Mouse (Mus musculus): ENCODE data around the gene Slc12a4. TPM values are rescaled to one million over a fixed set of nuclear protein-coding genes. Genes with fewer than 3 reads are reported as not detected.

Slc12a4 gene
- polyA plus RNA-seq, 1 experiment from 2014 or later = 42.8 TPM

DNA sequence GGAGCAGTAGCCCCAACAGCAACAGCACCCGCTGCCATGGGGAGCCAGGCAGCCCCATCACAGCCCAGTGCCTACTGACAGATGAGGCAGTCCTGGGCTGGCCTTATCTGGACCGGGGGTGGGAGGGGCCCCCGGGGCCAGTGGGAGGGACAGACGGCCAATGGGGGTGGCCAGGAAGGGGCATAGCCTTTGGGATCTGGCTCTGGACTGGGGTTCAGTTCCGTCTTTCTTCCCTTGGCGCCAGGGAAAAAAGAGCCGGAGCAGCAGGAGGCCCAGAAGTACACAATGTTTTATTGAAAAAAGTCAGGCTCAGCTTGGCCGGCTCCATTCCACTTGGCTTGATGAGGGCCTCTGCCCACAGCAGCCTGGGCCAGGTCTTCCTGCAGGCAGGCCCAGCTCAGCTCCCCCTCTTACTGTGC is 22.6 kb downstream of the Slc12a4 start, which contains the start of gene Lcat:
Lcat (minus strand) TSS at position 62 of the 419 bp plus-strand sequence.
- no peak within 1 kb of the TSS for H3K4me2 ChIP-seq (ENCODE audit: low read depth, low read length)
- H3K4me3 ChIP-seq (ENCODE audit: low read depth, low read length) = no peak within 1 kb of the TSS
- H3K27ac ChIP-seq (replicated peaks; ENCODE audit: low read depth, low read length) = no peak within 1 kb of the TSS
- 73% methylated on average over 6 of the region's 8 CpGs for WGBS
- no peak within 1 kb of the TSS for H3K9ac ChIP-seq (ENCODE audit: low read depth, low read length)
- DNase-seq (ENCODE audit: low spot score) (no peak), ATAC-seq (ENCODE audit: low read depth) (no peak)
- peaks cover 86% of the 10 kb centered on the region for H3K36me3 ChIP-seq (ENCODE audit: control insufficient read depth, insufficient read depth, low read length)
- 0 out of 2 replicates have a peak, but pooled peaks cover 1% of the 10 kb centered on the region for H3K4me1 ChIP-seq (ENCODE audit: control insufficient read depth, insufficient read depth, low read length)
- H3K27me3 ChIP-seq (replicated peaks; ENCODE audit: control insufficient read depth, insufficient read depth, low read length) = no peaks in the 10 kb centered on the region
- no peaks in the 10 kb centered on the region for H3K9me3 ChIP-seq (ENCODE audit: control insufficient read depth, low read length)

DNA sequence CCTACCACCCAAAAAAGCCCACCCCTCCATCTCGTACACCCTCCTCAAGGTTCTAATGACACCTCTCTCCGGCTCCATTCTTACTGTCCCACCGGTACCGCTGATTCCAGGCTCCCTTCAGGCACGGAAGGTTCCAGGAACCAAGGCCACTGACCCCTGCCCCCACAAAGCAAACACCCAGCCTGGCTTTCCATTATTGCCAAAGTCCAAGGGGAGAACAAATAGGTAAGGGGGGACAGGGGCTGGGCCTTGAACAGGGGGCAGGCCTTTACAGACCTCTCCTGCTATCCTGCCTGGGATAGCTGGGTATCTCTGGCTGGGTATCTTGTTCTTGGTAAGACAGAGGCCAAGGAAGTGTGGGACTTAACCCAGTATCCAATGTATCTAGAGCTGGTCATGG is 23.4 kb downstream of the Slc12a4 start:
- no peak overlapping the region for H3K4me2 ChIP-seq (ENCODE audit: low read depth, low read length)
- no peak for DNase-seq (ENCODE audit: low spot score)
- H3K4me3 ChIP-seq (ENCODE audit: low read depth, low read length) = no peak overlapping the region
- 95% methylated on average over 5 of the region's 5 CpGs for WGBS
- no peak for ATAC-seq (ENCODE audit: low read depth)
- peaks cover 78% of the 10 kb centered on the region for H3K36me3 ChIP-seq (ENCODE audit: control insufficient read depth, insufficient read depth, low read length)
- H3K9me3 ChIP-seq (ENCODE audit: control insufficient read depth, low read length) = no peaks in the 10 kb centered on the region
- H3K9ac ChIP-seq (ENCODE audit: low read depth, low read length) = no peak overlapping the region
- 0 out of 2 replicates have a peak, but pooled peaks cover 4% of the 10 kb centered on the region for H3K4me1 ChIP-seq (ENCODE audit: control insufficient read depth, insufficient read depth, low read length)
- no peak overlapping the region for H3K27ac ChIP-seq (replicated peaks; ENCODE audit: low read depth, low read length)
- no peaks in the 10 kb centered on the region for H3K27me3 ChIP-seq (replicated peaks; ENCODE audit: control insufficient read depth, insufficient read depth, low read length)

DNA sequence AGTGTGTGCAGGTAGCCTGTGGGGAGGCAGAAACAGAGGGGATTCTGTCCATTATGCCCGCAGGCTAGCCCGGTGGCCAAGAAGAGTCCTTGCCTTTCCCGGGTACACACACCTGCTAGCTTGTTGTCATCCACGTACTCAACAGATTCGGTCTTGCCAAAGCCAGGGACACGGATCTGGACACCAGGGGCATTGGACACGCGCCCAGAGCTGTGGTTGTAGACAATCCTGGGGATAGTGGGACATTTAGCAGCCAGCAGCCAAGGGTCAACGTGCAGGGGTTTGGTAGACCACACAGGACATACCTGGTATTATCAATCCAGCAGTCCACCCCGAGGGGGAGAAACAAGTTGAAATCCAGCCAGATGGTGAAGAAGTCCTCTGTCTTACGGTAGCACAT is 23.9 kb downstream of the Slc12a4 start:
- Histone ChIP-seq H3K9ac (ENCODE audit: low read depth, low read length) (no peak overlapping the region), H3K27me3 (replicated peaks; ENCODE audit: control insufficient read depth, insufficient read depth, low read length) (no peaks in the 10 kb centered on the region), H3K4me3 (ENCODE audit: low read depth, low read length) (no peak overlapping the region), H3K4me1 (ENCODE audit: control insufficient read depth, insufficient read depth, low read length) (0 out of 2 replicates have a peak, but pooled peaks cover 4% of the 10 kb centered on the region), H3K27ac (replicated peaks; ENCODE audit: low read depth, low read length) (no peak overlapping the region), H3K36me3 (ENCODE audit: control insufficient read depth, insufficient read depth, low read length) (peaks cover 73% of the 10 kb centered on the region), H3K9me3 (ENCODE audit: control insufficient read depth, low read length) (no peaks in the 10 kb centered on the region), H3K4me2 (ENCODE audit: low read depth, low read length) (no peak overlapping the region)
- ATAC-seq (ENCODE audit: low read depth) (no peak), DNase-seq (ENCODE audit: low spot score) (no peak)
- WGBS = 93% methylated on average over 11 of the region's 11 CpGs

DNA sequence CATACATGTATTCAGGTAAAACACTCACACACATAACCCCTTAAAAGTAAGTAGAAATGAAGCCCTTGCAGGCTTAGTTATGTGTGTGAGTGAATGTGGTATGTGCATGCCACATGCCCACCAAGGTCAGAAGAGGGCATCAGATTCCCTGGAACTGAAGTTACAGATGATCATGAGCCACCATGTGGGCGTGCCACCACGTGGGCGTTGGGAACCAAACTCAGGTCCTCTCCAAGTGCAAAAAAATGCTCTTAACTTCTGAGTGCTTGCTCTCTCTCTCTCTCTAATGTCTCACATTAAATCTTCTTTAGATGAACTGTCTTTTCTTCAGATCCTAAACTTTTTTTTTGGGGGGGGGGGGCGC is 27.6 kb downstream of the Slc12a4 start, which contains the start of gene Psmb10:
Psmb10 (minus strand) TSS at position 139 of the 364 bp plus-strand sequence.
- Histone ChIP-seq H3K27ac (replicated peaks; ENCODE audit: low read depth, low read length) (peak within 1 kb of the TSS; percentile 81), H3K9me3 (ENCODE audit: control insufficient read depth, low read length) (no peaks in the 10 kb centered on the region), H3K36me3 (ENCODE audit: control insufficient read depth, insufficient read depth, low read length) (peaks cover 36% of the 10 kb centered on the region), H3K9ac (ENCODE audit: low read depth, low read length) (peak within 1 kb of the TSS; percentile 76), H3K4me3 (ENCODE audit: low read depth, low read length) (peak within 1 kb of the TSS; percentile 76), H3K27me3 (replicated peaks; ENCODE audit: control insufficient read depth, insufficient read depth, low read length) (no peaks in the 10 kb centered on the region), H3K4me2 (ENCODE audit: low read depth, low read length) (peak within 1 kb of the TSS; percentile 94), H3K4me1 (ENCODE audit: control insufficient read depth, insufficient read depth, low read length) (peaks cover 15% of the 10 kb centered on the region)
- 32% methylated on average over 4 of the region's 4 CpGs for WGBS
- no peak for ATAC-seq (ENCODE audit: low read depth)
- peak; percentile 45 for DNase-seq (ENCODE audit: low spot score)

DNA sequence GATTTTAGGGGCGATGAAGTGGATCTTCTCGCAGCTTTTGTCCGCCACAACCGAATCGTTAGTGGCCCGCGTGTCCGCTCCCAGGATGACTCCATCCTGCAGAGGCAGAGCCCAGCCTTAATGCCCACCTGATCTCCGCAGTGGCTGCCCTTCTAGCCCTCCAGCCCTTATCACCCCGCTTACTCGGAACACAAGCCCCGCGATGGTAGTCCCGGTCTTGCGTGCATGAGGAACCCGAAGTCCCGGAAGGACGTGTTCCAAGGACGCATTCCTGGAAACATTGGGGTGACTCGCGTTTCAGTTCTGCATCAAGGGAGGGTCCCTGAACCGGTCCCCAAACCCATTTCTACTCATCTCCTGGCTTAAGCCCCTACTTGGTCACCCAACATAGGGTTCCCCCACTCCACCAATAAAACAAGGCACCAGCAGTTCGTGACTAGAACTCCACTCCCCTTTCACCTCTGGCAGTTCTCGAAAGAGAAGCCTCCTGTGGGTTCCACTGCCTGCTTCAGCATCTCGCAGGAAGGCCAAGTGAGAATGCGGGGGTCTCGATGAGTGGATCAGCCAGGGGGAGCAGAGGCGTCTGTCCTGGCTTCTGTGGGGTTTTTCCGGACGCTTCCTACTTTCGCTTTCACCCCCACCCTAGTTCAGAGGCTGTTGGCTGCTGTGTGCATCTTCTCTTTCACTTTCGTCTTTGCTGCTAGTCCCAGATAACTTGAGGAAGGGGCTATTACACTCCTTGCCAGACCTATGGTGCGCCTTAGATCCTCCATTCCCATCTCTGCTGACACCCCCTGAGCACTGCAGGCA is 28.2 kb downstream of the Slc12a4 start:
- Histone ChIP-seq H3K27ac (replicated peaks; ENCODE audit: low read depth, low read length) (peak overlapping the region; percentile 81), H3K9me3 (ENCODE audit: control insufficient read depth, low read length) (no peaks in the 10 kb centered on the region), H3K36me3 (ENCODE audit: control insufficient read depth, insufficient read depth, low read length) (peaks cover 30% of the 10 kb centered on the region), H3K4me3 (ENCODE audit: low read depth, low read length) (peak overlapping the region; percentile 76), H3K4me2 (ENCODE audit: low read depth, low read length) (peak overlapping the region; percentile 94), H3K27me3 (replicated peaks; ENCODE audit: control insufficient read depth, insufficient read depth, low read length) (no peaks in the 10 kb centered on the region), H3K9ac (ENCODE audit: low read depth, low read length) (peak overlapping the region; percentile 76), H3K4me1 (ENCODE audit: control insufficient read depth, insufficient read depth, low read length) (peaks cover 15% of the 10 kb centered on the region)
- ATAC-seq (ENCODE audit: low read depth) = peak; percentile 27; the same call in 1 of the 2 replicates
- WGBS = 2% methylated on average over 33 of the region's 33 CpGs
- DNase-seq (ENCODE audit: low spot score) = peak; percentile 31

DNA sequence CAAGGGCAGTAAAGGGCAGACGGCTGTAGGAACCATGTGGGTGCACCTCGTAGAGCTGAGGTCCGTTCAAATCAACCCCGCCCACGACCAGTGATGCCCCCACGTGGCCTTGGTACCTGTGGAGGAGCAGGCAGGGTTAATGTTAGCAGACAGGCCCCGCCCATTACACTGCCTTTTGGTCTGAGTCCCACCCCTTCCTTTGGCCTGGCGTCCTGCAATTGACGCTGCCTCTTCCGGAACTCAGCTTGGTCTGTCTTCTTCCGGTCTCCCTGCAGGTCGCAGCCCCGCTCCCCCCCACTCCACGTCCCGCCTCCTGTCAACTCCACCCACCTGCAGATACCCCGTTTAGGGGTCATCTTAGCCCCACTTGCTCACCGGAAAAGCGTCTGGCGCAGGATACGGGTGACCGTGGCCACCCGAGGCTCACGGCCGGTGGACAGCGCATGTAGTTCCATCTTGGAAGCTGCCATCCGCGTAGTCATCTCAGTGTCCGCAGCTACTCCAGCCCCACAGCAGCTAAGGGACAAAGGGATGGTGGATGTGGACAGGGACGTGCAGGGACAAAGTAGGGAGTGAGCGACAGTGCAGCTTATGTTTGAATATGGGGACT is 28.9 kb downstream of the Slc12a4 start:
- WGBS = under 1% methylated on average over 26 of the region's 30 CpGs
- Histone ChIP-seq H3K36me3 (ENCODE audit: control insufficient read depth, insufficient read depth, low read length) (peaks cover 24% of the 10 kb centered on the region; the same call in 1 of the 2 replicates), H3K27me3 (replicated peaks; ENCODE audit: control insufficient read depth, insufficient read depth, low read length) (no peaks in the 10 kb centered on the region), H3K9ac (ENCODE audit: low read depth, low read length) (peak overlapping the region; percentile 76), H3K9me3 (ENCODE audit: control insufficient read depth, low read length) (no peaks in the 10 kb centered on the region), H3K4me3 (ENCODE audit: low read depth, low read length) (peak overlapping the region; percentile 76), H3K27ac (replicated peaks; ENCODE audit: low read depth, low read length) (peak overlapping the region; percentile 81), H3K4me1 (ENCODE audit: control insufficient read depth, insufficient read depth, low read length) (peaks cover 15% of the 10 kb centered on the region), H3K4me2 (ENCODE audit: low read depth, low read length) (peak overlapping the region; percentile 94)
- peak; percentile 92 for ATAC-seq (ENCODE audit: low read depth)
- peak; percentile 96 for DNase-seq (ENCODE audit: low spot score)

DNA sequence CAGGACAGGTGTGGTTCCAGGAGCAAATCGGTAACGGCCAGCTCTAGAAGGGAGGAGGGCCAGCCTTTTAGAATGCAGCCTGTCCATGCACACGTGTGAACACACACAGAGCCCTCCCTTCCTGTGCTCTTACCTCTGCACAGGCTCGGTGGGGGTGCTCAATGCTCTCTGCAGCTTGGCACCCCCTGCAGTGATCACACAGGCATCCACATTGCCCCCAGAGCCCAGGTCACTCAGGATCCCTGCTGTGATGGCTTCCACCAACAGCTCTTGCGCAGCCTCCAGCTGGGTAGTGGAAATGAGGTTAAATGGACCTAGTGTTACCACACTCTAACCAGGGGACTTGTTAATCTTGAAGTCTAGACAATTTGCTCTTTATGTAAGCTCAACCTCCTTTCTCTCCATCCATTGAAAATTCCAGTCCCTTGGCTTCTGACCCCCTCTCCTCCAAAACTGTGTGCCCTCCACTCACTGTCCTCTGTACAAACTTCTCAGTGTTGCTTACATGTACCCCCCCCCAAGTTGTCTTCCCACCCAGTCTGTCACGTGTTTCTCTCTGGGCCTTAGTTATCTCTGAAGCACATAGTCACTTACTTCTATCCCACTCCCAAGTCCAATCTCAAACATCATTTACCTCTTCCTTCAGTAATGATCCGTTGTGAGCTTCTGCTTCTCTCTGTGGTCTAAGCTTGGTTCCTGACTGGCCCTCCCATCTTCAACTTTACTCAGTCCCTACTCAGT is 29.9 kb downstream of the Slc12a4 start:
- Histone ChIP-seq H3K36me3 (ENCODE audit: control insufficient read depth, insufficient read depth, low read length) (peaks cover 18% of the 10 kb centered on the region; the same call in 1 of the 2 replicates), H3K9ac (ENCODE audit: low read depth, low read length) (peak overlapping the region; percentile 76), H3K27ac (replicated peaks; ENCODE audit: low read depth, low read length) (no peak overlapping the region), H3K9me3 (ENCODE audit: control insufficient read depth, low read length) (no peaks in the 10 kb centered on the region), H3K4me1 (ENCODE audit: control insufficient read depth, insufficient read depth, low read length) (peaks cover 15% of the 10 kb centered on the region), H3K4me3 (ENCODE audit: low read depth, low read length) (peak overlapping the region; percentile 76), H3K27me3 (replicated peaks; ENCODE audit: control insufficient read depth, insufficient read depth, low read length) (no peaks in the 10 kb centered on the region), H3K4me2 (ENCODE audit: low read depth, low read length) (peak overlapping the region; percentile 94)
- 23% methylated on average over 7 of the region's 7 CpGs for WGBS
- DNase-seq (ENCODE audit: low spot score) (no peak), ATAC-seq (ENCODE audit: low read depth) (no peak)

DNA sequence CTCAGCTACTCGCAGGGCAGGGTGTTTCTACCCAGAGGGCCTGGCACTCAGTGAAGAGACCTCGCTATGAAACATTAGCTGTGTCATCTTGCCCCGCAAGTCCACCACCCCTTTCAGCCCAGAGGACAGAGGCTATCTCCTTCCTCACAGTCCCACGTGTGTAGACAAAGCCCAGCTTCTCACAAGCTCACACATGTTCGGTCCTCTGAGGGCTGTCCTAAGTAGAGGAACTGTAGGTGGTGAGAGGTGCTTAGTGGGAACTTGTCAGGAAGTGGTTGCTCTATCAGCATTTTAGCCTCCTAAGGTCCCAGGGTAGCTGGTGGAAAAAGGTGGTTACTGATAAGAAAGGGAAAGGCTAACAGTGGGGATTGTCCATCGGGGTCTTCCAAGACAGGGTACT is 30.8 kb downstream of the Slc12a4 start:
- H3K4me2 ChIP-seq (ENCODE audit: low read depth, low read length) = no peak overlapping the region
- H3K36me3 ChIP-seq (ENCODE audit: control insufficient read depth, insufficient read depth, low read length) = peaks cover 18% of the 10 kb centered on the region
- no peak overlapping the region for H3K9ac ChIP-seq (ENCODE audit: low read depth, low read length)
- H3K4me1 ChIP-seq (ENCODE audit: control insufficient read depth, insufficient read depth, low read length) = peaks cover 15% of the 10 kb centered on the region
- no peak overlapping the region for H3K27ac ChIP-seq (replicated peaks; ENCODE audit: low read depth, low read length)
- ATAC-seq (ENCODE audit: low read depth) (no peak), DNase-seq (ENCODE audit: low spot score) (no peak)
- WGBS = 72% methylated on average over 6 of the region's 6 CpGs
- no peak overlapping the region for H3K4me3 ChIP-seq (ENCODE audit: low read depth, low read length)
- no peaks in the 10 kb centered on the region for H3K27me3 ChIP-seq (replicated peaks; ENCODE audit: control insufficient read depth, insufficient read depth, low read length)
- no peaks in the 10 kb centered on the region for H3K9me3 ChIP-seq (ENCODE audit: control insufficient read depth, low read length)

Measured in embryonic facial prominence, embryonic 14.5 days (tissue).